Mouse (Mus musculus) monocyte, adult 2 months (primary cell): Measurements from ENCODE around the gene Ankrd40.

Experiments used
- DNase-seq, 2 experiments: peaks; one replicate each; pipeline ENCODE4 v3.0.0; 2022; ENCODE audit warnings: low spot score in 2 of 2, low read depth in 1 of 2

Gene Ankrd40

GRCm38 (mm10) chr11:94327693-94328643 lies at the start of gene Ankrd40:
Ankrd40 (plus strand) TSS chr11:94328001.
- DNase-seq = peak; percentile 81 to 87

- DNase-seq = no peak
Observed at GRCm38 (mm10) chr11:94281199-94282181, 46.3 kb upstream of the Ankrd40 start, which contains the start of gene Gm21885. Gm21885 (plus strand) TSS chr11:94281873.

- no peak for DNase-seq
Observed at GRCm38 (mm10) chr11:94282291-94282690, 45.5 kb upstream of the Ankrd40 start.

- no peak for DNase-seq
Observed at GRCm38 (mm10) chr11:94283536-94284099, 44.2 kb upstream of the Ankrd40 start.

- no peak for DNase-seq
Observed at GRCm38 (mm10) chr11:94285886-94286574, 41.8 kb upstream of the Ankrd40 start.

GRCm38 (mm10) chr11:94287105-94287504 lies 40.7 kb upstream of the Ankrd40 start:
- DNase-seq = no peak

GRCm38 (mm10) chr11:94290062-94290740 lies 37.6 kb upstream of the Ankrd40 start:
- DNase-seq = no peak

- DNase-seq = no peak
Observed at GRCm38 (mm10) chr11:94294996-94295845, 32.6 kb upstream of the Ankrd40 start.

GRCm38 (mm10) chr11:94312733-94313132 lies 15.1 kb upstream of the Ankrd40 start:
- DNase-seq = no peak

GRCm38 (mm10) chr11:94314098-94314652 lies 13.6 kb upstream of the Ankrd40 start:
- no peak for DNase-seq

GRCm38 (mm10) chr11:94315308-94315707 lies 12.5 kb upstream of the Ankrd40 start:
- no peak for DNase-seq

GRCm38 (mm10) chr11:94316528-94316927 lies 11.3 kb upstream of the Ankrd40 start:
- no peak for DNase-seq

GRCm38 (mm10) chr11:94317014-94317413 lies 10.8 kb upstream of the Ankrd40 start:
- no peak for DNase-seq

- DNase-seq = no peak
Observed at GRCm38 (mm10) chr11:94317515-94317914, 10.3 kb upstream of the Ankrd40 start.

GRCm38 (mm10) chr11:94318056-94318455 lies 9.7 kb upstream of the Ankrd40 start:
- no peak for DNase-seq

GRCm38 (mm10) chr11:94320969-94321930 lies 6.6 kb upstream of the Ankrd40 start:
- DNase-seq = peak in 1 of 2 experiments; percentile 17

GRCm38 (mm10) chr11:94321931-94322400 lies 5.8 kb upstream of the Ankrd40 start, which contains the start of gene Luc7l3:
Luc7l3 (minus strand) TSS chr11:94321988.
- DNase-seq = peak; percentile 63 to 87
